Mouse (Mus musculus) G1E (cell line): Measurements from ENCODE around the gene Slc22a12. TPM values are rescaled to one million over a fixed set of nuclear protein-coding genes. Genes with fewer than 3 reads are reported as not detected.

Source experiments
- ATAC-seq: 2 replicates; pipeline ENCODE4 v1.8.0; 2016; ENCODE audit warnings: mild to moderate bottlenecking; ENCODE audit not compliant: insufficient number of reproducible peaks, poor library complexity, low FRiP score, severe bottlenecking; ENCODE audit errors: extremely low read depth
- DNase-seq: peaks from one replicate; pipeline ENCODE4 v3.0.0; 2012; ENCODE audit warnings: low spot score
- H3K27me3 ChIP-seq: 2 replicates; pipeline ENCODE4 v1.6.1; 2012; ENCODE audit warnings: mild to moderate bottlenecking, low read length, inconsistent platforms; ENCODE audit not compliant: insufficient read depth
- H3K36me3 ChIP-seq: replicated peaks from 2 replicates; pipeline ENCODE3; 2012; ENCODE audit warnings: mild to moderate bottlenecking, inconsistent platforms
- H3K4me1 ChIP-seq: 2 replicates; pipeline ENCODE4 v1.6.1; 2012; ENCODE audit warnings: low read depth, low read length, inconsistent platforms, mixed read lengths; ENCODE audit not compliant: insufficient read depth
- H3K4me3 ChIP-seq: 2 replicates; pipeline ENCODE4 v1.5.1; 2012; ENCODE audit warnings: low read depth, mild to moderate bottlenecking, inconsistent platforms, low read length, moderate library complexity, mixed read lengths
- H3K9me3 ChIP-seq: replicated peaks from 2 replicates; pipeline ENCODE4 v1.6.1; 2012; ENCODE audit warnings: inconsistent platforms
- CTCF ChIP-seq: IDR thresholded peaks from 2 replicates; pipeline ENCODE4 v1.5.1; 2012; ENCODE audit warnings: low read depth, low read length, inconsistent platforms, mixed read lengths
- GATA1 ChIP-seq: IDR thresholded peaks from 2 replicates; pipeline ENCODE4 v1.6.1; 2012; ENCODE audit warnings: borderline replicate concordance, low read length, inconsistent platforms, mixed read lengths
- GATA2 ChIP-seq: IDR thresholded peaks from 2 replicates; pipeline ENCODE4 v1.6.1; 2012; ENCODE audit warnings: low read depth, low read length, inconsistent platforms, borderline replicate concordance
- POLR2AphosphoS5 ChIP-seq: IDR thresholded peaks from 2 replicates; pipeline ENCODE4 v1.6.1; 2012; ENCODE audit warnings: low read depth, low read length, inconsistent platforms; ENCODE audit not compliant: insufficient replicate concordance
- TAL1 ChIP-seq: conservative IDR thresholded peaks from 2 replicates; pipeline ENCODE4 v1.6.1; 2012; ENCODE audit warnings: low read depth, low read length, inconsistent platforms, mixed read lengths
- polyA plus RNA-seq: library from polyadenylated mRNA; stranded (reverse); fragments of >175 nt; gene quantifications from 2 replicates; pipeline ENCODE4 v1.2.3, GENCODE M21; 2012
- total RNA-seq, 2 experiments: library from RNA; stranded (forward) in 1 of 2; stranded (reverse) in 1 of 2; fragments of 200-1000 nt in 1 of 2; fragments of >200 nt in 1 of 2; fragmentation: Nextera tagmentation in 1 of 2; gene quantifications; 2 replicates each; pipeline ENCODE4 v1.2.3; 2014 to 2017

The Slc22a12 gene
- total and polyA plus RNA-seq, 3 experiments, result not detected

- no peaks in the 10 kb centered on the region; the same call in 1 of the 2 replicates for H3K27me3 ChIP-seq
- ATAC-seq (no peak), DNase-seq (no peak)
- no peaks in the 10 kb centered on the region; the same call in 1 of the 2 replicates for H3K4me1 ChIP-seq
- no peaks in the 10 kb centered on the region for H3K9me3 ChIP-seq
- TF ChIP-seq CTCF (no peak), GATA1 (no peak), GATA2 (no peak), POLR2AphosphoS5 (no peak), TAL1 (no peak)
- no peak overlapping the region for H3K4me3 ChIP-seq
- H3K36me3 ChIP-seq, result no peaks in the 10 kb centered on the region
These were observed 16.8 kb downstream of the Slc22a12 start for GRCm38 (mm10) chr19:6526010-6526409.

DNA sequence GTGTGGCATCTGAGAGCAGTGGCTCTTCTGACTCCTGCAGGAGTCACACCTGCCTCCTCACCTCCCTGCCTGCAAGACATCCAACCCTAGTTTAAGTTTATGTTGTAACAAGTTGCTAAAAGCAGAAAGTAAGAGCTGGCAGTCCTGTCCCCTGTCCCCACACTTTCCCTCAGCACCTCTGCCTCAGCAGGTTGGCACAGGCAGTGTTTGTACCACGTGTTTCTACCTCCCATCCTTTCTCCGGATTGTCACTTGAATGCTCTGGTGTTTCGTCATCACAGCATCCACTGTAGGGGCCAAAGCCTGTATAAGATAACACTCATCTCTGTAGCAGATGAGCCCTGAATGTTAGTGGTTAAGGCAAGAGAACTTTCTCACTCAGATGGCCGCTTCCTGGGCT is 17.8 kb downstream of the Slc22a12 start:
- DNase-seq (no peak), ATAC-seq (no peak)
- peaks cover 5% of the 10 kb centered on the region; the same call in 1 of the 2 replicates for H3K27me3 ChIP-seq
- TF ChIP-seq TAL1, result no peak
- no peak for TF ChIP-seq GATA2
- no peak overlapping the region for H3K4me3 ChIP-seq
- no peaks in the 10 kb centered on the region; the same call in 1 of the 2 replicates for H3K4me1 ChIP-seq
- no peaks in the 10 kb centered on the region for H3K36me3 ChIP-seq
- no peaks in the 10 kb centered on the region for H3K9me3 ChIP-seq

DNA sequence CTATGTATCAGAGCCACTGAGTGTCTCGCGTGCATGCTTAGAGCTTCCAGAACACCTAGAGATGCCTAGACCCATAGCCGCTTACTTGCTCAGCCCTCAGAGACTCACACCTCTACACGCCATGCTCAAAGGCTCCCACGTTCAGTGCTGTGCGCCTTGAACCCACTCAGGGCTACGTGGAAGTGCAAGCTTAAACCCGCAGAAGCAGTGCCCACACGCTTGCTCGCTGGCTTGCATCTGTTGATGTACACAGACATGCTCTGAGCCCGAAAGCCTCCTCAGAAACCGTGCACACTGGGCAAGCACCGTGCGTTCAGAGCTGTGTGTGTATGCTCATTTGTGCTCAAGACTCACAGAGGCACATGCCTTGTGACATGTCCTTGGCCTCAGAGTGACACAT is 20.5 kb downstream of the Slc22a12 start:
- Histone ChIP-seq H3K9me3 (no peaks in the 10 kb centered on the region), H3K4me1 (no peaks in the 10 kb centered on the region; the same call in 1 of the 2 replicates), H3K27me3 (peaks cover 5% of the 10 kb centered on the region; the same call in 1 of the 2 replicates), H3K36me3 (no peaks in the 10 kb centered on the region), H3K4me3 (no peak overlapping the region)
- ATAC-seq (no peak), DNase-seq (no peak)
- TF ChIP-seq TAL1 (no peak), GATA2 (no peak), POLR2AphosphoS5 (no peak), CTCF (no peak), GATA1 (no peak)

DNA sequence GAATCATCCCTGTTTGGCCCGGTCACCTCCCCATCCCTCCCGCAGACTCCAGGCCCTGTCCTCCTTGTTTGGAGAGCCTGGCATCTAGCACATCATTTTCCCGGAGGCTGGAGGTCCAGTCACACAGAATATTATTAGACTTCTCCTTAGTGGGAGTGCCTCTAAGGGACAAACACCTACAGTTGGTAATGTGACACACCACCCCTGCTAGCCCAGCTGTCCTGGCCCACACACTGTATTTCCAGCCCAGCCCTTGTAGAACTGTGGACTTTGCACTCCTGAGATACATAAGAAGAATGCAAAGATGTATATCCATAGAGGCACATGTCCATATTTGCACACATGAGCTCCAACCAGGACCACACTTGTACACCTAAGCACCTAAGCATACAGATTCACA is 21.2 kb downstream of the Slc22a12 start:
- no peaks in the 10 kb centered on the region for H3K36me3 ChIP-seq
- H3K27me3 ChIP-seq, result peaks cover 5% of the 10 kb centered on the region; the same call in 1 of the 2 replicates
- no peak for ATAC-seq
- no peaks in the 10 kb centered on the region; the same call in 1 of the 2 replicates for H3K4me1 ChIP-seq
- H3K4me3 ChIP-seq, result no peak overlapping the region
- H3K9me3 ChIP-seq, result no peaks in the 10 kb centered on the region
- TF ChIP-seq GATA2 (no peak), GATA1 (no peak), TAL1 (no peak), POLR2AphosphoS5 (no peak), CTCF (no peak)
- no peak for DNase-seq

- ATAC-seq, result no peak
- DNase-seq, result no peak
- Histone ChIP-seq H3K4me3 (no peak overlapping the region), H3K36me3 (no peaks in the 10 kb centered on the region), H3K9me3 (no peaks in the 10 kb centered on the region), H3K4me1 (no peaks in the 10 kb centered on the region; the same call in 1 of the 2 replicates), H3K27me3 (peaks cover 5% of the 10 kb centered on the region; the same call in 1 of the 2 replicates)
- TF ChIP-seq TAL1 (no peak), GATA2 (no peak), POLR2AphosphoS5 (no peak), GATA1 (no peak), CTCF (no peak)
These were observed 23.3 kb downstream of the Slc22a12 start for GRCm38 (mm10) chr19:6519483-6519882.

DNA sequence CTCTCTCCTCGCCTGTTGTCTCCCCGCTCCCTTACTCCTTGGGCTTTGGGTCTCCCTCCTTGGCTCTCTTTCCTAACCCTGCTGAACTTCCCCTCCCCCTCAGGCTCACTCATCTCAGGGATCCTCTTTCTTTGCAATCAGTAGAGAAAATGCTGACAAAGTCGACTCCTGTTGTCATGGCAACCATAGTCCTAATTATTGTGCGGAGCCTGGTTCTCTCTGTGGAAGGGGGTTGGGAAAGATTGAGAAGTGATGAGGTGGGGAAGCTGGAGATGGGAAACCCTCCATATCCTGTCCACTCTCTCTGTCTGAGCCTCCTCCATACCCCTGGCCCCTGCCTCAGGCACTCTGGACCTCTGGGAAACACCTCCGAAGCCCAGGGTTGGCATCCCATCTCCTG is 24.2 kb downstream of the Slc22a12 start:
- ATAC-seq (no peak), DNase-seq (no peak)
- no peak overlapping the region for H3K4me3 ChIP-seq
- H3K9me3 ChIP-seq, result no peaks in the 10 kb centered on the region
- H3K36me3 ChIP-seq, result no peaks in the 10 kb centered on the region
- TF ChIP-seq CTCF (no peak), TAL1 (no peak), GATA2 (no peak), GATA1 (no peak), POLR2AphosphoS5 (no peak)
- H3K27me3 ChIP-seq, result peaks cover 5% of the 10 kb centered on the region; the same call in 1 of the 2 replicates
- H3K4me1 ChIP-seq, result no peaks in the 10 kb centered on the region; the same call in 1 of the 2 replicates

GRCm38 (mm10) chr19:6516153-6516552 is 26.7 kb downstream of the Slc22a12 start:
- Histone ChIP-seq H3K36me3 (no peaks in the 10 kb centered on the region), H3K4me3 (no peak overlapping the region), H3K4me1 (no peaks in the 10 kb centered on the region), H3K27me3 (peaks cover 7% of the 10 kb centered on the region; the same call in 1 of the 2 replicates), H3K9me3 (no peaks in the 10 kb centered on the region)
- no peak for DNase-seq
- no peak for TF ChIP-seq POLR2AphosphoS5
- TF ChIP-seq CTCF, result no peak
- no peak for TF ChIP-seq GATA1
- no peak for TF ChIP-seq GATA2
- ATAC-seq, result no peak
